Mouse (Mus musculus): ENCODE results near the gene Lmtk2. TPM values are rescaled to one million over a fixed set of nuclear protein-coding genes. Genes with fewer than 3 reads are reported as not detected.
A peak's percentile ranks its signal among the peaks of the same experiment; 100 is the strongest.

Lmtk2 gene
- total RNA-seq, 2 experiments from 2014 or later = 94.2 to 99.2 TPM

- DNase-seq = no peak
Observed at GRCm38 (mm10) chr5:144219936-144220335, 119.7 kb downstream of the Lmtk2 start.

DNA sequence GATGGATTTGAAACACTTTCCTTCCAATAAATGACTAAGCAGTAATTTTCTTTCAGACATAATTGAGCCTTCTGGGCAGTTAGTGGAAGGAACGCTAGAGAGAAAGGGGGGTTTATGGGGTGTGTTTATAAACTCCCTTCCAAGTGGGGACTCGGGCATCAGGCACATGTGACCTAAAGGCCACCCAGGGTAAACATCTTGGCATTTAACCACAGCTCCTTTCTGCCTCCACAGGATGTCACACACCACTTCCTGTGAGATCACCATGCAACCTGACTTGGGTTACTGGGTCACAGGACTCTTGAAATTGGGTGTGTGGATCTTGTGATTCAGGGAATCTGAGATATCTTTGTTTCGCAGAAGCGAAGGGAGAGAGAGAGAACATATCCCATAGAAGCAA is 121.1 kb downstream of the Lmtk2 start:
- no peak for DNase-seq

GRCm38 (mm10) chr5:144222811-144223502 is 122.7 kb downstream of the Lmtk2 start:
- peak in 1 of 2 experiments; percentile 23 for DNase-seq

- DNase-seq = peak; percentile 93 to 95
Observed at GRCm38 (mm10) chr5:144223503-144223862, 123.2 kb downstream of the Lmtk2 start, which contains the start of gene Tecpr1. TSS of gene Tecpr1 (minus strand) at chr5:144223615.

DNA sequence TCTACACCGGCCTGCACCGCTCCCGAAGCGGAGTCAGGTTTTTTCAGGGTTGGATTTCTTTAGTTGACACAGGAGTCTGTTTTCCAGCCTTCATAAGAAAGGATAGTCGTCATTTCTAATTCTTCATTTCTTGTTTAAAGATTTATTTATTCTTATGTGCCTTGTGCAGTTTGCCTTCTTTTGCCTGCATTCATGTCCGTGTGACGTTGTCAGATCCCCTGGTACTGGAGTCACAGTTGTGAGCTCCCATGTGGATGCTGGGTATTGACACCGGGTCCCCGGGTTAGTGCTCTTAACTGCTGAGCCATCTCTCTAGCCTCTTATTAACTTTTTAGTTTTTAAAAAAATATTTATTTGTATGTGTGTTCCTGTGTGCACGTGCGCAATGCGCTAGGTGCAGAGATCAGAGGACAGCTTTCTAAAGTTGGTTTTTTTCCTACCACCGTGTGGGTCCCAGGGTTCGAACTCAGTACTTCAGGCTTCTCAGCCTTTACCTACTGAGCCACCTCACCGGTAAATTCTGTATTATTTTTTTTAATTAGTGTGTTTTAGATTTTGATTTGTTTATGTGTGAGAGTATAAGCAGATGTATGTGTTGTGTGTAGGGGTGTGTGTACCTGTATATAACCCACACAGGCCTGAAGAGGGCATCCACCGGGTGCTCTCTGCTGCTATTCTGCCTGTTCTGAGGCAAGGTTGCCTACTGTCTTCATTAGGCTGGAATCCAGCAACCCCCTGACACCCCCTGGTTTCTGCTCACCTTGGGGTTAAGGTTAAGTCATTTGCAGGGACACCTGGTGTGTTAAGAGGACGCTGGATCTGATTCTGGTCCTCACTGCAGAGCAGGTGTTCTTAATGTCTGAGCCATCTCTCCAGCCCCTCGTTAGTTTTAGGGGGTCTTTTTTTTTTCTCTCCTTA is 123.9 kb downstream of the Lmtk2 start:
- DNase-seq = no peak

DNA sequence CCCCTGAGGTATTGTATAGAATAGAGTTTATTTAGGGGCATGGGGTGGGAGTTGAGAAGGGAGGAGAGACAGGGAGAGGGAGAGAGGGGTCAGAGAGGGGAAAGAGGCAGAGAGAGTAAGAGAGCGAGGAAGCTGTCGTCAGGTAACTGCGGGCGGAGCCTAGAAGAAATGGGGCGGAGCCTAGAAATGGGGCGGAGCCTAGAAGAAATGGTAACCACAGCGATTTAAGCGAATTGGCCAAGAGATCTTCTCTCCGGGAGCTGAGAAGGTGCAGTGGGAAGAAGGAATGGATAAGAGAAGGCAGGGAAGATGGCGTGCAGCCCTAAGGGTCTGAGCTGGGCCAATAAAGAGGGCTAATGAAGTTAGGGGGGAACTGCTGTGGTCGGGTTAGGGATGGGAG is 126.0 kb downstream of the Lmtk2 start:
- no peak for DNase-seq

DNA sequence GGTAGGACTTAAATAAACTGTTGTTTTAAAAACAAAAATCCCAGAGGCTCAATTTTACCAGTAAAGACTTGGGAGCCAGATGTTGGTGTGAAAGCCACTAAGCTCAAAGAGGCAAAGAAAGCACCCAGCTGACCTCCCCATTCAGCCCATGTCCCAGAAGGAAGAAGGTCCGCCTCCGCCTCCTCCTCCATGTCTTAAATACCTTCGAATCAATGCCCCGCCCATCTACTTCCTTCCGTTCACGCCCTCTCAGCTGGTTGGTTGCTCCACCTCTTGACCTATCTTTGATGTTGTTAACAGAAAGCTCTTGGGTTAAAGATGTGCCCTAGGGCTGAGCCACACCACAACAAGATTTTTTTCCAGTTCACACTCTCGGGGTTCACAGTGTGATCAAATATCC is 130.0 kb downstream of the Lmtk2 start:
- no peak for DNase-seq

- no peak for DNase-seq
Observed at GRCm38 (mm10) chr5:144231410-144231809, 131.2 kb downstream of the Lmtk2 start.

DNA sequence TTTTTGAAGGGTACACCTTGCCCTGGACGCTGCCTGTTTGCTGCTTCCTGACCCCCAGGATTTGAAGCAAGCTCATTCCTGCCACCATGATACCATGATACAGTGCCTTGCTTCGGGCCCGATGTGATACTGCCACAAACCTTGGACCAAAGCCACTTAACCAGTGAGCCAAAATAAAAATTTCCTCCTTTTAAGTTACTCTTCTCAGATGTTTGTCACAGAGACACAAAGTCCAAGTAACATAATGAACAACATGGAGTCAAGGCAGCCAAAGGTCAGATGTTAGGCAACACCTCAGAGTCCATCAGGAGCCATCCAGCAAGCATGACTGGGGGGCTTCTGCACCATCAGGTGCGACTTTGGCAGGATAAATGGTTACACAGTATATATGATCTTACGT is 132.3 kb downstream of the Lmtk2 start:
- DNase-seq = no peak

DNA sequence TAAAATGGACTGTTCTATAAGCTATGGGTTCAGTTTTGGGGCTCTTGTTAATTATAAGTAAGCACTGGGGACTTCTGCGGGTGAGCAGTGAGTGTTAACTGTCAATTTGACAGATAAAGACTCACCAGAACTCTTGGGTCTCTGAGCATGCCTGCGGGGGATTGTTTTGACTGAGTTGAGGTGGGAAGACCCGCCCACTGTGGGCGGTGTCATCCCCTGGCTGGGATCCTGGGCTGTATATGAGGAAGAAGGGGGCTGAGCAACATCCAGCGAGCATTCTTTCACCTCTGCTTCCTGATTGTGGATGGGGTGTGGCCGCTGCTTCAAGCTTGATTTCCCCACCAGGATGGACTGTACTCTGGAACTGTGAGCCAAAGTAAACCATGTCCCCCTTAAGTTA is 134.0 kb downstream of the Lmtk2 start:
- DNase-seq = no peak

DNA sequence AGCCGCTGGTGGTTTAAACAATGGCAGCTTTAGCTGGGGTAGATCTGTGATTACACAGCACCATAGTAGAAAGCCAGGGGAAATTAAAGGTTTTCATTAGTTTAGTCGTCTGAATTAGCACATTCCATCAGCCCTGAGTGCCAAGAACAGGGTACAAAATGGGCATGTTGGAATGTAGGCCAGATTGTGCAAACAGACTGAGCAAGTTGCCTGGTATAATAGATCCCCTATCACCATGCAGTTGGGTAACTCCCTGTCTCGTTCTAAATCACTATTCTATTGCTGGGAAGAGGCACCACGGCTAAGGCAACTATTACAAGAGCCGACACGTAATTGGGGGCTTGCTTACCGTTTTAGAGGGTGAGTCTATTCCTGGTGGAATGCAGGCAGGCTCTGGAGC is 134.5 kb downstream of the Lmtk2 start:
- peak; percentile 56 to 68 for DNase-seq

Other genes with a start within 250 kb of the Lmtk2 start
- gene Ankrd61, start 202.8 kb upstream of the Lmtk2 start, total RNA-seq (2021) = not detected
- 10 to 100 TPM; 29.2 to 34.9 TPM for gene Aimp2, start 190.6 kb upstream of the Lmtk2 start, total RNA-seq (2021)
- gene Pms2, start 190.5 kb upstream of the Lmtk2 start, total RNA-seq (2021) = 10 to 100 TPM; 13.9 to 16.3 TPM
- 1 to 10 TPM; 1.2 to 2.6 TPM for gene Gm42421, start 172.3 kb upstream of the Lmtk2 start, total RNA-seq (2021)
- gene Rsph10b, start 167.4 kb upstream of the Lmtk2 start, total RNA-seq (2021) = 1 to 10 TPM; 2.1 to 3.0 TPM
- gene Ccz1, start 85.6 kb upstream of the Lmtk2 start, total RNA-seq (2021) = 10 to 100 TPM; 32.4 to 36.9 TPM
- not detected for gene Ocm, start 73.8 kb upstream of the Lmtk2 start, total RNA-seq (2021)
- gene Bhlha15, start 89.8 kb downstream of the Lmtk2 start, total RNA-seq (2021) = under 1 TPM; 0.13 to 0.25 TPM
- 100 to 1,000 TPM; 106 TPM for gene Tecpr1, start 123.2 kb downstream of the Lmtk2 start, total RNA-seq (2021)
- gene Bri3, start 144.0 kb downstream of the Lmtk2 start, total RNA-seq (2021) = 10 to 100 TPM; 61.9 to 63.7 TPM